Mouse (Mus musculus) cerebellum, postnatal 25 days (tissue): ENCODE measurements around the gene Slc9a3r1.

Source experiments
- DNase-seq, 2 experiments: peaks; one replicate each; pipeline ENCODE4 v3.0.0; 2021; ENCODE audit warnings: mixed read lengths in 2 of 2

The Slc9a3r1 gene

DNA sequence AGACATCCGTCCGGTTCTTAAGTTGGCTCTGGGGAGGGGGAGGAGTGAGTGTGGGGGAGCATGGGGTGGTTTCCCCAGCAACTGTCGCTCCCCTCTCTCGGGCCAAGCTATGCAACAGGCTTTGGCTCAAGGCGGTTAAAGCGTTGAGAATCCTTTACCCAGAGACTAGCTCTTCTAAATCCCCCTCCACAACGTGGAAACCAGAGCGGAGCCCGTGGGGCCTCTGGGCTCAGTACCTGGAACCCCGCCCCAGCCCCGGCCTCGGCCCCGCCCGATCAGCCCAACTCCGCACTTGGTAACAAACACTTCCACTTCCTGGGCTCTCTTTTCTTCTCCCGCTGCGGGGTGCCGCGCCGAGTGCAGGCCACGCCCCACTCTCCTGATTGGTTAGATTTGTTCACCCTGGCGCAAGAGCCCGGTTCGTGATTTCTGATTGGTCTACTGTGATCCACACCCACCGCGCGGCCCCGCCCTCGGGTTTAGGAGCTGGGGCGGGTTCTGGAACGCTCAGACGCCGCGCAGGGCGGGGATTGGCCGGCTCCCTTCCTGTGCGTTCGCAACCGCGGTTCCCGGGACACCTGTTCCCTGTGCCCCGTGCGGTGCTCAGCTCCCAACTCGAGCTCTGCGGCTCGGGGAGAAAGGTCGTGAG lies at the start of gene Slc9a3r1:
Slc9a3r1 (plus strand) TSS at position 510 of the 649 bp plus-strand sequence.
- DNase-seq, result peak; percentile 99

DNA sequence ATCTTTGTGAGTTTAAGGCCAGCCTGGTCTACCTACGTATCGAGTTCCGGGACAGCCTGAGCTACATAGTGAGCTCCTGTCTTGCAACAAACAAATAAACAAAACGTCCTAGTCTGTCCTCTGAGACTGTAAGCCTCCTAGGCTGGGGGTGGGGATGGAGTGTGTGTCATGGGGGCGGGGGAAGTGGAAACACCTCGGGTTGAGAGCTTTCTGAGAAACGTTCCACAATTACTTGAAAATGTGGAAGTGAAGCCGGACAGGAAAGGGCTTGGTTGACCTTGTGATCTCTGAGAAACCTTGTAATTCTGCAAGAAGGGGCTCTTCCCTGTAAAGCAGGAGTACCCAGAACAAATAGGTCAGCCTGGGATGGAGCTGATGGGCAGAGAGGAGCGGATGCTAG lies 43.7 kb upstream of the Slc9a3r1 start:
- no peak for DNase-seq

DNA sequence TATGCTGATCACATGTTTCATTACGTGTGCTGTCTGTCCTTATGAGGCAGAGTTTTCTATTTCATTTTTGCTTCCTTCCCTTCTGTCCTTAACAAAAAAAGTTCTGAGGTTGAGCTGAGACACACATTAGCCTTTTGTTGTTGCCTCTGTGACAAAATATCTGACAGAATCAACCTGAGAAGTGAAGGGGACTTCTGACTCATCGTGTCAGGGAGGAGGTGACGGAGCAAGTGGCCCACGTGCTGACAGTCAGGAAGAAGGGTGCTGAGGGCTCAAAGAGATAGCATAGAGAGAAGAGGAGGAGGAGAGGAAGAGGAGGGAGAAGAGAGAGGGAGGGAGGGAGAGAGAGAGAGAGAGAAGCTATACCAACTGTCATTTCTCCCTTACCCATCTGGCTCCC lies 34.7 kb upstream of the Slc9a3r1 start:
- DNase-seq, result no peak

DNA sequence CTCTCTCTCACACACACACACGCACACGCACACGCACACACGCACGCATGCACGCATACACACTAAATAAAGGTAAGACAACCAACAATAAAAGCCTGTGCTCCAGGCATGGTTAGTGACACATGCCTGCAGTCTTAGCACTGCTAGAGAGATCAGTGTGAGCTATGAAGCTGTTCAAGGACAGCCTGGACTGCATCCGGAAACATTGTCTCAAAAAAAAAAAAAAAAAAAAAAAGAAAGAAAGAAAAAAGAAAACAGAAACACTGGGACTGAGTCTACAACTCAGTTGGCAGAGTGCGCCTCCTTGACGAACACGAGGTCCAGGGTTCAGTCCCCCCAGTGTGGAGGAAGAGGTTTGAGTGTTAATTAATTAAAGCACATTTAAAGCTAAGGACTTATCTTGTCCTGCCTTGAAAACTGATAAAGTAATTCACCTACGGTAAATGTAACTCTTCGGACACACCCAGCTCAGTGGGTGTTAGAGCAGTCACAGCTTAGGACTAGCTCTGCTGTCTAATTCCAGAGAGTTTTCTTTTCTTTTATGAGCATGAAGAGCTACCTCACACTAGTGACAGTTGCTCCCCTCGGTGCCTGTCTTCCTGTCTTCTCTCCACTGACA lies 33.5 kb upstream of the Slc9a3r1 start:
- DNase-seq, result no peak

DNA sequence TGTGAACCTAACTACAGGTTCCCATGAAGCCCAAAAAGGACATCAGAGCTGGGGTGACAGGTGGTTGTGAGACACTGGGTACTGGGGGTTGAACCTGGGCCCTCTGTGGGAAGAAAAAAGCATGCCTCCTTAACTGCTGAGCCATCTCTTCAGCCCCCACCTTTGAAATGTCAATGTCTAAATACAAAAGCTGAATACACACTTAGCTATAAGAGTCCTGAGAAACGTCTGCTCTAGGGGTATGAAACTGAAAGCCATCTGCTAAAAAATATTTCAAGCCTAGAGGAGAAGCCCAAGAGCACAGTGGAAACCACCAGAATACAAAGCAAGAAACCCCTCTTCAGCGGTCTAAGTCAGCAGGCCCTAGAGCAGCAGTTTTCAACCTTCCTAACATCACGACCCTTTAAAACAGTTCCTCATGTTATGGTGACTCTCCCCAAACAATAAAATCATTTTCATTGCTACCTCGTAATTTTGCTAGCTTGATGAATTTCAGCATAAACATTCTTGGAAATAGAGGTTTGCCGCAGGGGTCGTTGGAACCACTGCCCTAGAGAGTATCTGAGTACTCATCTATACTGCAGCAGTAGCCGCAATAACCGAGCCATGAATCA lies 31.3 kb upstream of the Slc9a3r1 start:
- no peak for DNase-seq

DNA sequence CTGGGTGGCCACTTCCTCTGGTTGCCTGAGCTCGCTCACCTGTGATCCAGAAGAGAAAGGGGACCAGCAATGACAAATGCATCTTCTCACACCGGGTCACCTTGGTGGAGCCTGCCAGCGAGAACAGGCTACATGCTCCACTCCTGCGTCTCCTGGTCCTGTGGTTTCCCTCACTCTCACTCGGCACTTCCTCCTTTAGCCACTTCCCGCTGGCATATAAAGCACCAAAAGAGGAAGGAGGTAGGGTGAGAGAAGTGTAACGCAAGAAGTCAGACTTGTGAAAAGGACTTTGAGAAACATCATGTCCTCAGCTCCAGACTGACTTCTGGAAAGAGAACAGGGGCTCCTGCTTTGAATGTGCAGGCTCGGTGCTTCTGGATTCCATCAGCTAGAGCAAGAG lies 29.3 kb upstream of the Slc9a3r1 start, which contains the start of gene Cd300lf:
Cd300lf (minus strand) TSS at position 193 of the 400 bp plus-strand sequence.
- DNase-seq, result no peak

DNA sequence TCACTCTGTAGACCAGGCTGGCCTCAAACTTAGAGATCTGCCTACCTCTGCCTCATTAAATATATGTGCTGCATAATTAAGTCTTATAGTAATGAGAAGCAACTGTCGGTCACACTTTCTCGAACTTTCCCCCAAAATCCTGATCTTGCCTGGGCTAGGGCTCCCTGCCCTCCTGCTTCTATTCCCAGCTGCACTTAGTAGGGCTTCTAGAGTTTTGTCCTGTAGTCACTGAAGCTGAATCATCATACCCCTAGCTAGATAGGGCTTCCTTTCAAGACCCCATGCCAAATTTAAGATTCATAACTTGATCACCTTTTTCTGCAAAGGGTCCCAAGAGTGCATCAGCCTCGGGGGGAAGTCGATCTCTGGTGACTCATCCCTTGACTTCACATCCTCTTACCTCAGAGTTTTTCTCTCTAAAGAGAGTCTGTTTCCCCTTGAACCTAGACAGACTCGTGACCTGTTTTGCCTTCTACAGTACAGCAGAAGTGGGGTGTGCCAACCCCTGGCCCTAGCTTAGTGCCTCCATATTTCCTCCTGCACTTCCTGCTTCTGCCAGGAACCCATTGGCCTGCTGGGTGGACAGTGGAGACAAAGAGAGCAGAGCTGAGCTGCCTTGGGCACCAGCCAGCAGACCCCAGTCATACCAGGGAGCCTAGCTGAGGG lies 24.4 kb upstream of the Slc9a3r1 start:
- DNase-seq, result no peak

DNA sequence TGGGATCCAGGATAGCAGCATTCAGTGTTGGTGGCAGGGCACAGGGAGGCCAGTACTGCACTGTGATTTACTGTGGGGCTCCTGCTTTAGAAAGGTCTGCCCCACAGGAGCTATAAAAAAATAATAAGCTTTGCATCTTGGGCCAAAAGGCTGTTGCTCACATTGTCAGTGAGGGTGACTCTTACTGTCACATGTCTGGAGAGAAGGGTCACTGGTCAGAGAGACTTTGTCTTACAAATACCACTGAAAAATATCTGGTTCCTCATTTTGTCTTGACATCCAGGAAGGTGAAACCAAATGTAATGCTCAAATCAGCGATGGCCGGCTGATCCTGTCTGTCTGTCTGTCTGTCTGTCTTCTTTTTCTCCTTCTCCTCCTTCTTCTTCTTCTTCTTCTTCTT lies 21.2 kb upstream of the Slc9a3r1 start:
- DNase-seq, result no peak

DNA sequence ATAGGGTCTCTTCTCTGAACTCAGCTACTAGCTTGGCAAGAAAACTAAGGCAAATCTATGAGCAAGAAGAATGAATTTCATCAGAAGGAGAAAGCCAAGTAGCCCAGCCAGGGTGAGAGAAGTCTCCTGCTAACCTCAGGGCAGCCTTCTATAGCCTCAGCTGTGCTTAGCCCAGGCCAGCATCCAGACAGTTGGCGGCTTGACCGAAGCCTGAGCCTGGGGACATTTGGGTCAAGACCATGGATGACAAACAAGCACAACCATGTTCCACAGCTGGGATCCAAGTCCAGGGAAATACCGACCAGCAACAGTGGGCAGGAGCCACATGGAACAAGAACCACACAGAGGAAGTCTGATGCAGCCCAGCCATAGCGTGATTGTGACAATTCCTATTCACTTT lies 15.3 kb upstream of the Slc9a3r1 start:
- no peak for DNase-seq

DNA sequence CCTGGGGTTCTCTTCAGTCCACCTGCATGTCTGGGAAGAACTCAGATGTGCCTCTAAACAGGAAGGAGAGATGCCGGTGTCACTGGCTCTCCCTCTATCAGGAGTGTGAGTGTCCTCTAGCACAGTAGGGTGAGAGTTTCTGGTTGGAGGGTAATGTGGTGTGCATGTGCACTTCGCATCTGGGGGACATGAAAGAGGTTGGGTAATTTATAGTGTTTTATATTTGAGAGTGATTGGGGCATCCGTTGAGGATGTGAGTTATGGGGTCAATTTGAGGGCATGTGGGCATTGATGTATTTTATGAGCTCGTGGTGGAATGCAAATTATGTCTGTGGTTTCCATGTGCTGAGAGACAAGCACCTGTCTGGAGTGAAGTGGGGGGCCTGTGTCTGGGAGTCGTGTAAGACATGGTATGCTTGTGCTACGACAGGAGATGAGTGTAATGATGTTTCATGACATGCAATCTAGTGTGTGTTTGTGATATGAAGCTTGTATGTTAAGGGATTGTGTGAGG lies 12.3 kb upstream of the Slc9a3r1 start:
- DNase-seq, result no peak

DNA sequence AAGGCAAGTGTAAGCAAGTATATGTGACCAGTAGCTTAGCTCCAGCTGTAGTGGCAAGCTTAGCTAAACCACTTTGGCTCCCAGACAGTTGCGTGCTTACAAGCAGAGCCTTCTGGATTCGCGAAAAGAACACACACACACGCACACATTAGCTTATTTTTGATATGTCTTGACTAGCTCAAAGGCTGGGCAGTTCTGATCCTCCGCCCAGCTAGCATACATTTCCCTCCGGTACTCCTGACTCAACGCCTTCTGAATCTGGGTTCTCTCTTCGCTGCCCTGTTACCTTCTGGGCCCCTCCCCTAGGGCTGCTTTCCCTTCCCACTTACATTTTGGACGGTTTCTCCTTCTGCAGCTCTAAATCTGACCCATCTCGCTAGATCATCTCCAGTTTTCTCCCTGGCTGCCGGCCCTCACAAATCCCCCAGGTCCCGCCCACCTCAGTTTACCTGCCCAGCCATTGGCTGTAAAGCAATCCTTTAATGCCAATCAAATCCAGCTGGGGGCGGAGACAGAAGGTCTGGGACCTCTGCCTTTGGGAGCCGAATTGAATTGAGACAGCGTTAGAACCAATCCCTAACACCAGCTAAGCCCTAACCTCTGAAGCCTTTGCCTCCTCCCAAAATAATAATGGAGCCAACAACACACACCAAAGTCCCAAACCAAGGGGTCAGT lies 11.2 kb upstream of the Slc9a3r1 start:
- DNase-seq, result peak; percentile 86 to 90

DNA sequence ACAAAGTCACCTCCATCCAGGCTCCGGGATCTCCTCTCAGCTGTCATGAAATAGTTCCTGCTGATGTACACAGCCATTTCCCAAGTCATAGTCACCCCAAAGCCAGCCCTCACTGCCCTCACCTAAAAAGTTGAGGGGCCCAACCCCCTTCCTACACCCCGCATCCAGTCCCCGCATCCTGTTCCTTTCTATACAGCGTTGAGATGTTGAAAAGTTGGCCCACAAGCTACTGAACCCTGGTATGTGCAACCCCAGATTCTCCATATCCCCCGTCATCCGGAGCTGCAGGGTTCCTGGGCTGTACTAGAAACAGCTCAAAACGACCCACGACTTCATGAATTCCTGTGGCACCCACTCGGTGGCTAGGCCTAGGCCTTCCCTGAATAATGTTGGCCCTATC lies 10.1 kb upstream of the Slc9a3r1 start:
- no peak for DNase-seq

DNA sequence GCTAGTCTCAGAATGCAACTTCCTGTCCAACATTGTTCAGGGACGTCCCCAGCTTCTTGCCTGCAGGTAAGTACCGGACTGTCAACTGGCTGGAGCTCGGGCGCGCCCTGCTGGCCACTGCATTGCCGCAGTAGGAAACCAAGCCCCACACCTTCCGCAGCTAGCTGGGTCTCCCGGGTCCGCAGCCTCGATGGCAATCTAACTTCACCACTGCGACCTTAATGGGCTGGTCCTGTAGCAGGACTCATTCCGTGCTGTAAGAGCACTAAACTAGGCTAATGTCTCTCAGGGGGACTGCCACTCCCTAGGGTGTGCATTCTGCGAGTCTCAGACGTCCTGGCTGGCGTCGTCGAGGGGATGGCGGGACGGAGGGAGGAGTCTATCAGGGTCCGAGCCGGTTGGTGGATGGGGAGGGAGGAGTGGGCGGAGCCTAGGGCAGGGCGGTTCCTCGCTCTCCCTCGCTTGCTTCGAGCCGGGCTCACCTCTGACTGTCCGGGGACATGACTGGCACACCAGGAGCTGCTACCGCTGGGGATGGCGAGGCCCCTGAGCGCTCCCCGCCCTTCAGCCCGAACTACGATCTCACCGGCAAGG lies 9.3 kb upstream of the Slc9a3r1 start:
- DNase-seq, result peak; percentile 87 to 92

DNA sequence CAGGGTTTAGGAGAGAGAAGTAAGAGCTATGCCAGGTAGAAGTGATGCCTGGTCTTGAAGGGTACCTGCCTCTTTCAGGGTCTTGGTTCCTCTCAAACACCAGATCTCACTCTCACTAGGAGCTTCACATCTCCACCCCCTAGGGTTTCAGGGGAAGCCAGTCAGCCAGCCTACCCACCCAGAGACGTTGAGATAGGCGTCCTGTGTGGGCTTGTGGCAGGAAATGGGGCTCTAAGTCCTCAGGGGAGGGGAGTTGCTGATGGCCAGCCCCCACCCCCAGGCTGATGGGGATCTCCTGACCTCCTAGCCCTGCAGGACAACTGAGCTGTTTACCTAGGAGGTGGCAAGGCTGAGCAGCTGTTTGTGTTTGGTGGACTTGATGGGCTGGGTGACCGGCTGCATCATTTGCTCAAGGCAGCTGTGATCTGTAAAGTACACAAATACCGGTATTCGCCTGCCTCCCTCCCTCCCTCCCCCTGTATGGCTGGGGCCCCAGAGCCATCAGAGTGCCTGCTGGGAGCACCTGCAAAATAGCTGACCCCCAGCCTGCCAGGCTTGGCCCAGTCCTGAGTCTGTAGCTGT lies 8.0 kb upstream of the Slc9a3r1 start:
- no peak for DNase-seq

DNA sequence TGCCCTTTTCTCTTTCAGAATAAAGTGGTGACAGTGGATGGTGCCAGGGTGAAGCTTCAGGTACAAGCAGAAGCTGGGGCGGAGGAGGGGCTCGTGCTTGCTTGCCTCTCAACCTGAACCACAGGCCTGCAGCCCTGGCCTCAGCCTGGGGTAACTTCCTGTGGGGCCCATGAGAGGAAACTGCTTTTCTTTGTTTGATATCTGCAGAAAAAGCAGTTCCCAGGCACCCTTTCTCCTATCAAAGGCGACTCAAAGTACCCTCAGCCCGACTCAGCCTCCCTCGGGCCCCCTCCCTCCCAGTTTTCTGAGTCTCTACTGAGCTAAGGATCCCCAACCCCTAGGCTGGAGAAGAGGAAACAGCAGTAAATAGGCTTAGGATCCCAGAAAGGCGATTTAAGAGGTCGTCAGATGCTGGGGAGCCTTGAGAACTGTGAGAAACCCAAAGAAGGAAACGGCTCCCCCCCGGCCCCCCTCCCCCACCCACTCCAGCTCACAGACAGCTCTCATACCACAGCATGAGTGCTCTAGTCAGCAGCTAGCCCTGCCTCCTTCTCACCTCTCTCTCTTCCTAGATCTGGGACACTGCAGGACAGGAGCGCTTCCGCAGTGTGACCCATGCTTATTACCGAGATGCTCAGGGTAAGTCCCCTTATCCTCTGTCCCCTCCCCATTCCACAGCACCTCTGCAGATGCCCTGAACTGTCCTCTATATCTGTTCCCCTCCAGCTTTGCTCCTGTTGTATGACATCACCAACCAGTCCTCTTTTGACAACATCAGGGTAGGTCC lies 5.0 kb upstream of the Slc9a3r1 start:
- no peak for DNase-seq

DNA sequence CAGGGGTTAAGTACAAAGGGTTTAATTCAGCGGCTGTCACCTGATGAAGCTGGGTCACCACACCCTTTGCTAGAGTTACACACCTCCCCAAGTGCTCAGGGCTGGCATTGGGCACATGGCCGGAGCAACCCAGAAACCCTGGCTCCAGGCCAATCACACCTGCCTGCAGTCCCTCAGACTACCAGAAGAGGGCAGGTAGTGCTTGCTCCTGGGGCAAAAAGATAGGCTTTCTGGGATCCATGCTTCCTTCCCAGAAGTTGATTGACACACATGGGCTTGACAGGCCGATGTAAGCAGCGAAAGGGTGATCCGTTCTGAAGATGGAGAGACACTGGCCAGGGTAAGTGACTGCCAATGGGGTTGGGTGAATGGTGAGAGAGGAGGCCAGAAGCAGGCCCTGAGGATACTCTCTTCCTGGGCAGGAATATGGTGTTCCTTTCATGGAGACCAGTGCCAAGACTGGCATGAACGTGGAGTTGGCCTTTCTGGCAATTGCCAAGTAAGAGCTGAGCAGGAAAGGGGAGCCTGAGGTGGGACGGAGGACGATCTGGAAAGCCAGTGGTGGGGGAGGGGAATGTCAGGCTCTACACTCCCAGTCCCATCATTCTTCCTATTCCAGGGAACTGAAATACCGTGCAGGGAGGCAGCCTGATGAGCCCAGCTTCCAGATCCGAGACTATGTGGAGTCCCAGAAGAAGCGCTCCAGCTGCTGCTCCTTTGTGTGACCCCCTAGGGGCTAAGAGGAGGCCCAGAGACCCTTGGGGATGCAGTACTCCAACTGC lies 2.9 kb upstream of the Slc9a3r1 start:
- DNase-seq, result peak; percentile 94 to 97

DNA sequence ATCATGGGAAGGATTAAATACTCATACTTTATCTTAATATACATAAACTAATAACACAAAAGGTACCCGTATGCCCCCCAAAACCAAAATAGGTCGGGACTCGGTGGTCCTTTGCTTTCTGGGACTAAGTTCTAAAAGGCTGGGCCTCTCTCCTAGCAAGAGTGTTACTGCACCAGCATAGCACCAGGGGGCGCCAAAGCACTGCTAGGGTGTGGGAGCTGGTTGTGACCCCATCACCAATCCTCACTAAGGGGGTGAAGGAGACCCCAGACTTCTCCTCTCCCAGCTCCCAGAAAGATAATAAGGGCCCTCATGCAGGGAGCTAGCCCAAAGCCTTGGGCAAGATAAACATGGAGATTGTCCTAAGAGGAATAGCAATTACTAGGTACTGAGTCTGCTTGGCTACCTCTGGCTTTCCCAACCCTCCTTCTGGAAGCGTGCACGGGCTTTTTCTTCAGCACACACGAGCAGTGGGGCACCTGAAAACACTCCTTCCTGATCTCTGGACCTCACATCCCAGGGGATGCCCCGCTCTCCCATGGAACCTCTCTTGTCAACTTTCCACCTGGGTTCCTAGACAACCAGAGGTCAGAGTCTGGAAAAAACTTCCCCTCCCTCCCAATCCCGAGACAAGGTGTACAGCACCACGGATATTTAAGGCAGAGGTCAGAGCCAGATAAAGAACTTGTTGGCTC lies 2.1 kb upstream of the Slc9a3r1 start:
- DNase-seq, result peak; percentile 85 to 92

DNA sequence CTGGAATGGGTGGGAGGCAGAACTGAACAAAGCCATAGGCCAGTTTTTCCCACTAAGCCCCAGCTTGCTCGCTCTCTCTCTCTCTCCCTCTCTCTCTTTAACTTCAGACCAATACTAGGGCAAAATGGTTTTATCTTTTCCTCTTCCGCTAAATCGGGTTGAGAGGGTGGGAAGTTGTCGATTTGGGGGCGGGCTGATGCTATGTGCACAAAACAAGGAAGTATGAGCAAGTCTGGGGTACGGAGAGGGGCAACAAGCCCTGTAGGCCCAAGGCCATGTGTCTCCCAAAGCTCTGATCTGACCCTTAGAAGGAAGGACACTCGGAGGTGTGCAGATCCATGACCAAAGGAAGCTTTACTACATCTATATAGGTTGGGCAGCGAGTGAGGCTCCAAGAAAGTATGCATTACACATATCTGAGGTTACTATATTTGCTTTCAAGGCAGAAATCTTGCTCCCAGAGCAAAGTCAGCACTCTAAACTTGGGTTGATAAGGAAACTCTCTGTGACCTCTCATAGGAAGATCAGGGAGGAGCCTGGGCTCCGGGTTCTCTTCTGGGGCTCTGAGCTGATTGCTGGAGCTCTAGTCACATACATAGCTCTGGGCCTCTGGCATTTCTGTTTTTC lies 1.4 kb upstream of the Slc9a3r1 start:
- no peak for DNase-seq

DNA sequence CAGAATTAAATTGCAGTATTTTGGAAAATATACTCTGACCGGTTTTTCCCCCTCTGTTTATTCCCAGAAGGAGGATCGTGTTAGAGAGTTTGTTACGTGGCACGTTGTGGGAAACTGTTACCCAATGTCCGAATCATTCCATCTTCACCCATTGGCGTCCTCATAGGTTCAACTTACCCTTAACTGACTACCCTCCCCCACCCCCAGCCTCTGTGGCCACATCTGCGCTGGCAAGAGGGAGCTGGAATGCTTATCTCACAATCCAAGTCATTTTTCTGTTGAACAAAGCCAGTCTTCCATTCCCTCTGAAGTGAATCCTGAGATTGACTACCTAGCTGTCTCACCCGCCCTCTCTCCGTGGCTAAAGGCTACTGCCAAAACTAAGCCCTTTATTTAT lies 938 bp upstream of the Slc9a3r1 start:
- DNase-seq, result no peak
